Mouse (Mus musculus): ENCODE results near the gene Zfp36. TPM values are rescaled to one million over a fixed set of nuclear protein-coding genes. Genes with fewer than 3 reads are reported as not detected.

Zfp36 gene
- polyA plus RNA-seq, 1 experiment from 2014 or later = 26.8 TPM

- H3K4me2 ChIP-seq (ENCODE audit: low read depth, low read length) = peak overlapping the region; percentile 96
- peak overlapping the region; percentile 100 for H3K27ac ChIP-seq (ENCODE audit: low read length)
- H3K27me3 ChIP-seq (ENCODE audit: control insufficient read depth, insufficient read depth, low read depth, low read length) = no peaks in the 10 kb centered on the region
- peak; percentile 41 for ATAC-seq (ENCODE audit: low read depth)
- peaks cover 53% of the 10 kb centered on the region for H3K4me1 ChIP-seq (replicated peaks; ENCODE audit: control insufficient read depth, insufficient read depth, low read length)
- WGBS = under 1% methylated on average over 51 of the region's 53 CpGs
- no peaks in the 10 kb centered on the region for H3K9me3 ChIP-seq (ENCODE audit: control insufficient read depth, low read length)
- peak overlapping the region; percentile 60 for H3K4me3 ChIP-seq (ENCODE audit: low read length)
- peak overlapping the region; percentile 81 for H3K9ac ChIP-seq (ENCODE audit: low read length)
- H3K36me3 ChIP-seq (ENCODE audit: control insufficient read depth, insufficient read depth, low read length) = peaks cover 2% of the 10 kb centered on the region
These were observed 1.0 kb downstream of the Zfp36 start for GRCm38 (mm10) chr7:28378769-28379651.

GRCm38 (mm10) chr7:28378066-28378690 is 1.9 kb downstream of the Zfp36 start:
- peaks cover 2% of the 10 kb centered on the region for H3K36me3 ChIP-seq (ENCODE audit: control insufficient read depth, insufficient read depth, low read length)
- ATAC-seq (ENCODE audit: low read depth) = no peak
- H3K27me3 ChIP-seq (ENCODE audit: control insufficient read depth, insufficient read depth, low read depth, low read length) = no peaks in the 10 kb centered on the region
- peak overlapping the region; percentile 96 for H3K4me2 ChIP-seq (ENCODE audit: low read depth, low read length)
- no peaks in the 10 kb centered on the region for H3K9me3 ChIP-seq (ENCODE audit: control insufficient read depth, low read length)
- WGBS = 16% methylated on average over 32 of the region's 32 CpGs
- H3K4me3 ChIP-seq (ENCODE audit: low read length) = peak overlapping the region; percentile 60
- peak overlapping the region; percentile 100 for H3K27ac ChIP-seq (ENCODE audit: low read length)
- peaks cover 53% of the 10 kb centered on the region for H3K4me1 ChIP-seq (replicated peaks; ENCODE audit: control insufficient read depth, insufficient read depth, low read length)
- H3K9ac ChIP-seq (ENCODE audit: low read length) = peak overlapping the region; percentile 81

- Histone ChIP-seq H3K4me1 (replicated peaks; ENCODE audit: control insufficient read depth, insufficient read depth, low read length) (peaks cover 45% of the 10 kb centered on the region), H3K9ac (ENCODE audit: low read length) (peak overlapping the region; percentile 81), H3K4me2 (ENCODE audit: low read depth, low read length) (peak overlapping the region; percentile 96), H3K4me3 (ENCODE audit: low read length) (peak overlapping the region; percentile 60), H3K27me3 (ENCODE audit: control insufficient read depth, insufficient read depth, low read depth, low read length) (no peaks in the 10 kb centered on the region), H3K27ac (ENCODE audit: low read length) (peak overlapping the region; percentile 100), H3K9me3 (ENCODE audit: control insufficient read depth, low read length) (no peaks in the 10 kb centered on the region), H3K36me3 (ENCODE audit: control insufficient read depth, insufficient read depth, low read length) (peaks cover 2% of the 10 kb centered on the region)
- WGBS = 52% methylated on average over 18 of the region's 18 CpGs
- no peak for ATAC-seq (ENCODE audit: low read depth)
These were observed 2.6 kb downstream of the Zfp36 start for GRCm38 (mm10) chr7:28377190-28378065.

- peak; percentile 10; the same call in 1 of the 2 replicates for ATAC-seq (ENCODE audit: low read depth)
- peak overlapping the region; percentile 96 for H3K4me2 ChIP-seq (ENCODE audit: low read depth, low read length)
- H3K27me3 ChIP-seq (ENCODE audit: control insufficient read depth, insufficient read depth, low read depth, low read length) = no peaks in the 10 kb centered on the region
- 2% methylated on average over 30 of the region's 30 CpGs for WGBS
- peak overlapping the region; percentile 98 for H3K27ac ChIP-seq (ENCODE audit: low read length)
- H3K9me3 ChIP-seq (ENCODE audit: control insufficient read depth, low read length) = no peaks in the 10 kb centered on the region
- peaks cover 36% of the 10 kb centered on the region for H3K4me1 ChIP-seq (replicated peaks; ENCODE audit: control insufficient read depth, insufficient read depth, low read length)
- peak overlapping the region; percentile 59 for H3K9ac ChIP-seq (ENCODE audit: low read length)
- peaks cover 2% of the 10 kb centered on the region for H3K36me3 ChIP-seq (ENCODE audit: control insufficient read depth, insufficient read depth, low read length)
- H3K4me3 ChIP-seq (ENCODE audit: low read length) = peak overlapping the region; percentile 60
These were observed 3.9 kb downstream of the Zfp36 start for GRCm38 (mm10) chr7:28376011-28376771.

- Histone ChIP-seq H3K36me3 (ENCODE audit: control insufficient read depth, insufficient read depth, low read length) (peaks cover 2% of the 10 kb centered on the region), H3K4me3 (ENCODE audit: low read length) (peak overlapping the region; percentile 60), H3K9me3 (ENCODE audit: control insufficient read depth, low read length) (no peaks in the 10 kb centered on the region), H3K9ac (ENCODE audit: low read length) (peak overlapping the region; percentile 66), H3K4me1 (replicated peaks; ENCODE audit: control insufficient read depth, insufficient read depth, low read length) (peaks cover 33% of the 10 kb centered on the region), H3K27ac (ENCODE audit: low read length) (peak overlapping the region; percentile 98), H3K27me3 (ENCODE audit: control insufficient read depth, insufficient read depth, low read depth, low read length) (no peaks in the 10 kb centered on the region), H3K4me2 (ENCODE audit: low read depth, low read length) (peak overlapping the region; percentile 96)
- WGBS = under 1% methylated on average over 32 of the region's 36 CpGs
- ATAC-seq (ENCODE audit: low read depth) = peak; percentile 64
These were observed 4.7 kb downstream of the Zfp36 start for GRCm38 (mm10) chr7:28375176-28375921.

GRCm38 (mm10) chr7:28374647-28375046 is 5.4 kb downstream of the Zfp36 start:
- WGBS = 69% methylated on average over 9 of the region's 10 CpGs
- Histone ChIP-seq H3K27me3 (ENCODE audit: control insufficient read depth, insufficient read depth, low read depth, low read length) (no peaks in the 10 kb centered on the region), H3K27ac (ENCODE audit: low read length) (peak overlapping the region; percentile 98), H3K9ac (ENCODE audit: low read length) (peak overlapping the region; percentile 66; the same call in 1 of the 2 replicates), H3K4me2 (ENCODE audit: low read depth, low read length) (peak overlapping the region; percentile 53), H3K4me3 (ENCODE audit: low read length) (no peak overlapping the region; the same call in 1 of the 2 replicates), H3K4me1 (replicated peaks; ENCODE audit: control insufficient read depth, insufficient read depth, low read length) (peaks cover 33% of the 10 kb centered on the region), H3K9me3 (ENCODE audit: control insufficient read depth, low read length) (no peaks in the 10 kb centered on the region), H3K36me3 (ENCODE audit: control insufficient read depth, insufficient read depth, low read length) (peaks cover 6% of the 10 kb centered on the region)
- no peak for ATAC-seq (ENCODE audit: low read depth)

GRCm38 (mm10) chr7:28373891-28374495 is 6.1 kb downstream of the Zfp36 start:
- H3K27me3 ChIP-seq (ENCODE audit: control insufficient read depth, insufficient read depth, low read depth, low read length) = no peaks in the 10 kb centered on the region
- no peak overlapping the region for H3K4me2 ChIP-seq (ENCODE audit: low read depth, low read length)
- peaks cover 34% of the 10 kb centered on the region for H3K4me1 ChIP-seq (replicated peaks; ENCODE audit: control insufficient read depth, insufficient read depth, low read length)
- peak overlapping the region; percentile 98 for H3K27ac ChIP-seq (ENCODE audit: low read length)
- no peak overlapping the region for H3K4me3 ChIP-seq (ENCODE audit: low read length)
- no peak for ATAC-seq (ENCODE audit: low read depth)
- 74% methylated on average over 7 of the region's 7 CpGs for WGBS
- H3K9me3 ChIP-seq (ENCODE audit: control insufficient read depth, low read length) = no peaks in the 10 kb centered on the region
- peak overlapping the region; percentile 15; the same call in 1 of the 2 replicates for H3K9ac ChIP-seq (ENCODE audit: low read length)
- H3K36me3 ChIP-seq (ENCODE audit: control insufficient read depth, insufficient read depth, low read length) = peaks cover 6% of the 10 kb centered on the region
